Mouse (Mus musculus) hindbrain, embryonic 13.5 days (tissue): ENCODE measurements around the gene Hmg20a. TPM values are rescaled to one million over a fixed set of nuclear protein-coding genes. Genes with fewer than 3 reads are reported as not detected.

Experiments used
- ATAC-seq: fragments of 200-750 bp; cut with Nextera tagmentation; 2 replicates; pipeline ENCODE4 v1.8.0; 2017; ENCODE audit warnings: moderate TSS enrichment; ENCODE audit not compliant: low FRiP score
- H3K27ac ChIP-seq: fragments of 300-500 bp; sonication (generic); 2 replicates; pipeline ENCODE4 v1.5.1; 2015; ENCODE audit warnings: inconsistent platforms, mild to moderate bottlenecking, moderate library complexity
- H3K27me3 ChIP-seq: fragments of 300-500 bp; sonication (generic); 2 replicates; pipeline ENCODE4 v1.6.1; 2015; ENCODE audit warnings: mild to moderate bottlenecking, inconsistent platforms
- H3K36me3 ChIP-seq: fragments of 300-500 bp; sonication (generic); 2 replicates; pipeline ENCODE4 v1.6.1; 2015; ENCODE audit warnings: mild to moderate bottlenecking, inconsistent platforms
- H3K4me1 ChIP-seq: fragments of 300-500 bp; sonication (generic); replicated peaks from 2 replicates; pipeline ENCODE4 v1.6.1; 2015; ENCODE audit warnings: inconsistent platforms
- H3K4me2 ChIP-seq: fragments of 300-500 bp; sonication (generic); 2 replicates; pipeline ENCODE4 v1.6.1; 2015; ENCODE audit warnings: inconsistent platforms, mild to moderate bottlenecking, moderate library complexity
- H3K4me3 ChIP-seq: fragments of 300-500 bp; sonication (generic); 2 replicates; pipeline ENCODE4 v1.5.1; 2015; ENCODE audit warnings: mild to moderate bottlenecking, inconsistent platforms
- H3K9ac ChIP-seq: fragments of 300-500 bp; sonication (generic); 2 replicates; pipeline ENCODE4 v1.6.1; 2015; ENCODE audit warnings: mild to moderate bottlenecking, inconsistent platforms
- H3K9me3 ChIP-seq: fragments of 300-500 bp; sonication (generic); 2 replicates; pipeline ENCODE4 v1.6.1; 2016; ENCODE audit warnings: inconsistent platforms
- WGBS: fragments of 180-500 bp; shearing (Covaris S2); methylation state at CpG from one replicate; pipeline ENCODE4 v1.1.7; 2015; 5-methylcytosine and 5-hydroxymethylcytosine counted together
- polyA plus RNA-seq: library from polyadenylated mRNA; unstranded; fragments of >200 nt; fragmentation: Nextera tagmentation; extraction: Ambion mirVana; gene quantifications from 2 replicates; pipeline ENCODE4 v1.2.1, GENCODE M21; 2015

Hmg20a gene
- 81.9 and 89.8 TPM in 2 replicates for polyA plus RNA-seq

GRCm38 (mm10) chr9:56417948-56418737 lies at the start of gene Hmg20a, which contains the start of gene Peak1:
Gene Hmg20a, plus strand, starts transcription at chr9:56418609.
Gene Peak1, minus strand, starts transcription at chr9:56418067.
- under 1% methylated on average over 59 of the region's 59 CpGs for WGBS
- peak; percentile 96 for ATAC-seq
- peaks cover 44% of the 10 kb centered on the region for H3K4me1 ChIP-seq

DNA sequence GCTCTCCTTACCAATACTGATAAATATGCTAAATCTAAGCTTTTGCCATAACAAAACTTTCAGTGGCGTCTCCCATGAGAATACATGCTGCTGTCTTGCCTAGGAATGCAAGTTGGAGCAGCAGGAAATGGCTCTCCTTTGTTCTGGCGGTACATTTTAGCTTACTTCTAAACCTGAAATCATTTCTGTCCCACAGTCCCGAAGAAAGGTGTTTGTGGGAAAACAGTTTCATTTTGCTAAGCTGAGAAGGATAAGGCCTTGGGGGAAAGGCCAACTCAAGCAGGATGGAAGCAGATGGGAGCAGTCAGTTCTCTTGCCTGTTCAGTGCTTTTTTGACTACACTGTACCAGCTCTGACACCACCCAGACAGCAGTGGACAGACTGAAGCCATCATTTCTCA lies 49.6 kb upstream of the Hmg20a start:
- H3K4me1 ChIP-seq = no peaks in the 10 kb centered on the region
- H3K27ac ChIP-seq = no peak overlapping the region
- no peaks in the 10 kb centered on the region for H3K36me3 ChIP-seq
- H3K4me2 ChIP-seq = no peak overlapping the region
- H3K9ac ChIP-seq = no peak overlapping the region
- no peaks in the 10 kb centered on the region for H3K27me3 ChIP-seq
- H3K9me3 ChIP-seq = no peaks in the 10 kb centered on the region
- no peak overlapping the region for H3K4me3 ChIP-seq
- ATAC-seq = no peak
- WGBS = 63% methylated on average over 3 of the region's 3 CpGs

More at GRCm38 (mm10) chr9:56417948-56418737, at the start of gene Hmg20a, which contains the start of gene Peak1:
- Histone ChIP-seq H3K9me3 (no peaks in the 10 kb centered on the region), H3K36me3 (no peaks in the 10 kb centered on the region), H3K4me3 (peak within 1 kb of the TSS; percentile 74), H3K4me2 (peak within 1 kb of the TSS; percentile 73), H3K27me3 (no peaks in the 10 kb centered on the region), H3K9ac (peak within 1 kb of the TSS; percentile 83), H3K27ac (peak within 1 kb of the TSS; percentile 95)

GRCm38 (mm10) chr9:56370710-56371109 lies 47.7 kb upstream of the Hmg20a start:
- Histone ChIP-seq H3K9ac (no peak overlapping the region), H3K27me3 (no peaks in the 10 kb centered on the region), H3K4me1 (no peaks in the 10 kb centered on the region), H3K4me3 (no peak overlapping the region), H3K27ac (no peak overlapping the region), H3K9me3 (no peaks in the 10 kb centered on the region), H3K36me3 (no peaks in the 10 kb centered on the region), H3K4me2 (no peak overlapping the region)
- WGBS = 53% methylated on average over 5 of the region's 5 CpGs
- ATAC-seq = no peak

DNA sequence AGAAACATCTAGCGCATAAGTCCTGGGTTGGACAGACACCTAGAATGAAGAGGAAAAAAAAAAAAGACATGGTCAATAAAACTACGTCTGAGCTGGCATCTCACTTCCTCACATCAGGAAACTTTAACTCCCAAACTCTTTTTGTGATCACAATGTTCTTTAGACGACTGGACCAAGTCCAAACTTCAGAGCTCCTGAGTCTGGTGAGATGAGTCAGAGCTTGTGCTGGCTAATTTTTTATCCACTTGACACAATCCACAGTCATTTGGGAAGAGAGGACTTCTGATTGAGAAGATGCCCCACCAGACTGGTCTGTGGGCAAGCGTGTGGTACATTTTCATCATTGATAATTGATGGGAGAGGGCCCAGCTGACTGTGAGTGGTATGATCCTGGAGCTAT lies 44.0 kb upstream of the Hmg20a start:
- H3K27me3 ChIP-seq = no peaks in the 10 kb centered on the region
- H3K9me3 ChIP-seq = no peaks in the 10 kb centered on the region
- no peaks in the 10 kb centered on the region for H3K36me3 ChIP-seq
- 78% methylated on average over 4 of the region's 4 CpGs for WGBS
- no peak overlapping the region for H3K4me2 ChIP-seq
- no peak overlapping the region for H3K9ac ChIP-seq
- no peak for ATAC-seq
- H3K4me1 ChIP-seq = no peaks in the 10 kb centered on the region
- no peak overlapping the region for H3K27ac ChIP-seq
- no peak overlapping the region for H3K4me3 ChIP-seq

GRCm38 (mm10) chr9:56382786-56383185 lies 35.6 kb upstream of the Hmg20a start:
- no peak for ATAC-seq
- H3K9me3 ChIP-seq = no peaks in the 10 kb centered on the region
- no peak overlapping the region for H3K9ac ChIP-seq
- no peaks in the 10 kb centered on the region for H3K4me1 ChIP-seq
- H3K27ac ChIP-seq = no peak overlapping the region
- 83% methylated on average over 1 of the region's 1 CpGs for WGBS
- H3K4me3 ChIP-seq = no peak overlapping the region
- H3K4me2 ChIP-seq = no peak overlapping the region
- H3K27me3 ChIP-seq = no peaks in the 10 kb centered on the region
- H3K36me3 ChIP-seq = no peaks in the 10 kb centered on the region; the same call in 1 of the 2 replicates

GRCm38 (mm10) chr9:56392857-56393256 lies 25.6 kb upstream of the Hmg20a start:
- Histone ChIP-seq H3K4me2 (no peak overlapping the region), H3K36me3 (no peaks in the 10 kb centered on the region), H3K4me1 (no peaks in the 10 kb centered on the region), H3K9ac (no peak overlapping the region), H3K4me3 (no peak overlapping the region), H3K9me3 (no peaks in the 10 kb centered on the region), H3K27ac (no peak overlapping the region), H3K27me3 (no peaks in the 10 kb centered on the region)
- ATAC-seq = no peak
- 88% methylated on average over 3 of the region's 3 CpGs for whole genome bisulfite sequencing

- H3K27ac ChIP-seq = no peak overlapping the region
- H3K27me3 ChIP-seq = no peaks in the 10 kb centered on the region
- no peaks in the 10 kb centered on the region for H3K36me3 ChIP-seq
- no peak overlapping the region for H3K4me3 ChIP-seq
- H3K4me1 ChIP-seq = no peaks in the 10 kb centered on the region
- 73% methylated on average over 1 of the region's 1 CpGs for WGBS
- no peaks in the 10 kb centered on the region for H3K9me3 ChIP-seq
- ATAC-seq = no peak
- no peak overlapping the region for H3K4me2 ChIP-seq
- H3K9ac ChIP-seq = no peak overlapping the region
Observed at GRCm38 (mm10) chr9:56396306-56396705, 22.1 kb upstream of the Hmg20a start.

DNA sequence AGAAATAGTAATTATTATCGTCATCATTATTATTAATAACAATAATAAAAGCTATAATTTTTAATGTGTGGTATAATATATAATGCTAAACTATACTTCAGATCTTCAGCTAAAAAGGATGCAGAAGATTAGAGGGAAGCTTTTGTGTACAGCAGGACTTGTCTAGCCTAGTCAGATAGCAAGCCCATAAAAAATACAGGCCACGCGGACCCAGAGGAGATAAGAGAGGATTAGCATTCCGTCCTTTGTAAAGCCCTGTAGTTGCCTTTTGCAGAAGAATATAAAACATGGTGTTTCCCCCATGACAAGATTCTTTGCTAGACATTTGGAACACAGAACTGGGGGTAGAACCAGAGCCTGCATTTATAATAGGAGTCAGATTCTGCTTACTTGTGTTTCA lies 13.8 kb upstream of the Hmg20a start:
- Histone ChIP-seq H3K9me3 (no peaks in the 10 kb centered on the region), H3K27ac (no peak overlapping the region), H3K4me3 (no peak overlapping the region), H3K36me3 (no peaks in the 10 kb centered on the region), H3K9ac (no peak overlapping the region), H3K4me2 (no peak overlapping the region), H3K27me3 (no peaks in the 10 kb centered on the region), H3K4me1 (no peaks in the 10 kb centered on the region)
- no peak for ATAC-seq
- WGBS = 84% methylated on average over 4 of the region's 4 CpGs

- no peaks in the 10 kb centered on the region for H3K4me1 ChIP-seq
- H3K4me2 ChIP-seq = no peak overlapping the region
- 94% methylated on average over 2 of the region's 2 CpGs for WGBS
- no peak overlapping the region for H3K9ac ChIP-seq
- no peaks in the 10 kb centered on the region for H3K36me3 ChIP-seq
- H3K27ac ChIP-seq = no peak overlapping the region
- no peaks in the 10 kb centered on the region for H3K27me3 ChIP-seq
- no peaks in the 10 kb centered on the region for H3K9me3 ChIP-seq
- no peak for ATAC-seq
- H3K4me3 ChIP-seq = no peak overlapping the region
Observed at GRCm38 (mm10) chr9:56409928-56410327, 8.5 kb upstream of the Hmg20a start.

DNA sequence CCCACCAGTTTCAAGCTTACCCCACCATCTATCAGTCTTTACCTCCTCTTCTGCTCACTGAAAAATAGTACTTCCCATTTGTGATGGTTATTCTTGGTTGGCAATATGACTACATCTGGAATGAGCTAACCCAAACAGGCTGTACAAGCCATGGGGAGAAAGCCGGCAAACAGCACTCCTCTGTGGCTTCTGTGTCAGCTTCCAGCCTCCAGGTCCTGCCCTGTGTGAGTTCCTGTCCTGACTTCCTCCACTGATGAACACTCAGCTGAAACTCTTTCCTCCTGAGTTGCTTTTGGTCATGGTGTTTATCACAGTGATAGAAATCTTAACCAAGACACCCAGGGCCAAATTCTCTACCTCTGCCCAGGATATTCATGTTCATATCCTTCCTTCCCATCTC lies 5.7 kb upstream of the Hmg20a start:
- no peaks in the 10 kb centered on the region for H3K27me3 ChIP-seq
- no peak overlapping the region for H3K4me2 ChIP-seq
- no peak overlapping the region for H3K27ac ChIP-seq
- no peaks in the 10 kb centered on the region for H3K36me3 ChIP-seq
- H3K9ac ChIP-seq = no peak overlapping the region
- no peaks in the 10 kb centered on the region for H3K9me3 ChIP-seq
- peaks cover 11% of the 10 kb centered on the region for H3K4me1 ChIP-seq
- no peak for ATAC-seq
- H3K4me3 ChIP-seq = no peak overlapping the region
- 73% methylated on average over 1 of the region's 1 CpGs for WGBS

GRCm38 (mm10) chr9:56414322-56414721 lies 4.1 kb upstream of the Hmg20a start:
- no peak overlapping the region for H3K4me3 ChIP-seq
- no peak overlapping the region for H3K9ac ChIP-seq
- no peaks in the 10 kb centered on the region for H3K36me3 ChIP-seq
- peaks cover 12% of the 10 kb centered on the region for H3K4me1 ChIP-seq
- ATAC-seq = no peak
- no peak overlapping the region for H3K27ac ChIP-seq
- H3K27me3 ChIP-seq = no peaks in the 10 kb centered on the region
- H3K9me3 ChIP-seq = no peaks in the 10 kb centered on the region
- H3K4me2 ChIP-seq = no peak overlapping the region

GRCm38 (mm10) chr9:56415393-56415792 lies 3.0 kb upstream of the Hmg20a start:
- 83% methylated on average over 1 of the region's 1 CpGs for WGBS

More at GRCm38 (mm10) chr9:56415393-56415792, 3.0 kb upstream of the Hmg20a start:
- Histone ChIP-seq H3K4me1 (peaks cover 20% of the 10 kb centered on the region), H3K9me3 (no peaks in the 10 kb centered on the region), H3K27ac (no peak overlapping the region), H3K4me2 (no peak overlapping the region), H3K27me3 (no peaks in the 10 kb centered on the region), H3K36me3 (no peaks in the 10 kb centered on the region), H3K4me3 (no peak overlapping the region), H3K9ac (no peak overlapping the region)
- ATAC-seq = no peak
